Mouse (Mus musculus): Measurements from ENCODE around the gene Rapgef3. TPM values are rescaled to one million over a fixed set of nuclear protein-coding genes. Genes with fewer than 3 reads are reported as not detected.
A peak's percentile ranks its signal among the peaks of the same experiment; 100 is the strongest.

Rapgef3 gene
- polyA plus RNA-seq (2012; ENCODE audit: insufficient read depth, insufficient read length, missing spikeins): 2.6 and 3.7 TPM in 2 replicates

GRCm38 (mm10) chr15:97767280-97768186 is at the start of gene Rapgef3:
Gene Rapgef3, minus strand, starts transcription at chr15:97767972.
- H3K4me3 ChIP-seq (ENCODE audit: insufficient read depth, low read length): peak within 1 kb of the TSS; percentile 39
- TF ChIP-seq POLR2A (IDR thresholded peaks at IDR 0.05; ENCODE audit: borderline replicate concordance, low read depth, low read length): no peak
- TF ChIP-seq CTCF (IDR thresholded peaks at IDR 0.05; ENCODE audit: low read depth, low read length): peak; percentile 7; the same call in 1 of the 2 replicates
- H3K4me1 ChIP-seq (ENCODE audit: control insufficient read depth, insufficient read depth, low read length): no peaks in the 10 kb centered on the region
- no peak within 1 kb of the TSS for H3K27ac ChIP-seq (ENCODE audit: insufficient read depth, low read depth, low read length)

DNA sequence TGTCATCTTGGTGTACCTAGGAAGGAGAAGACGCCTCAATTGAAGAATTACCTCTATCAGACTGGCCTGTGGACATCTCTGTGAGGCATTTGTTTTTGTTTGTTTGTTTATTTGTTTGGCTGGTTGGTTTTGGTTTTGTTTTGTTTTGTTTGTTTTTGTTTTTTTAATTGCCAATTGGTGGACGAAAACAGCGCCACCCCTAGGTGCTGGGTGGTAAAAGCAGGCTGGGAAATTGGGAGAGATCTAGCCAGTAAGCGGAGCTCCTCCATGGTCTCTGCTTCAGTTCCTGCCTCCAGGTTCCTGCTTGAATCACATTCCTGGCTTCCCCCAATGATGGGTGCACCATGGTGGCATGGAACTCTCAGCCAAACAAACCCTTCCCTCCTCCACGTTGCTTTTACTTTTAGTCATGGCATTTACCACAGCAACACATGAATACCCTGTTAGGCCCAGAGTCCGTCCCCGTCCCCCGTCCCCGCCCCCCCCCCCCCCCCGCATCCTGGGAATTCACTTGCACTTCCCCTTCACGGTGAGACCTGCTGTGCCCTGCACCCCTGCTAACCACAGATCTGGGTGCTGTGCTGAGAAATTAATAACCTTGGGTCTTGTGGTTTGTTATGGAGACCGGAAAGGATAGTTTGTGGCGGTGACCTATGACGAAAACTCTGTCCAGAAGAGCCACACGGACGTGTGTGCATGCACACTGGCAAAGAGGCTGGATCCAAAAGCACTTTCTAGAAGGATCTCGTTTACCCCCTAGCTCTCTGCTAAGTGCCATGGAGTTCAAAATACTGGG is 48.6 kb upstream of the Rapgef3 start:
- Histone ChIP-seq H3K4me1 (ENCODE audit: control insufficient read depth, insufficient read depth, low read length) (peaks cover 17% of the 10 kb centered on the region), H3K27ac (ENCODE audit: insufficient read depth, low read depth, low read length) (no peak overlapping the region), H3K4me3 (ENCODE audit: insufficient read depth, low read length) (no peak overlapping the region)
- TF ChIP-seq CTCF (IDR thresholded peaks at IDR 0.05; ENCODE audit: low read depth, low read length): no peak
- no peak for TF ChIP-seq POLR2A (IDR thresholded peaks at IDR 0.05; ENCODE audit: borderline replicate concordance, low read depth, low read length)

GRCm38 (mm10) chr15:97815254-97815653 is 47.5 kb upstream of the Rapgef3 start:
- no peak overlapping the region for H3K4me3 ChIP-seq (ENCODE audit: insufficient read depth, low read length)
- H3K4me1 ChIP-seq (ENCODE audit: control insufficient read depth, insufficient read depth, low read length): peaks cover 10% of the 10 kb centered on the region
- H3K27ac ChIP-seq (ENCODE audit: insufficient read depth, low read depth, low read length): no peak overlapping the region

DNA sequence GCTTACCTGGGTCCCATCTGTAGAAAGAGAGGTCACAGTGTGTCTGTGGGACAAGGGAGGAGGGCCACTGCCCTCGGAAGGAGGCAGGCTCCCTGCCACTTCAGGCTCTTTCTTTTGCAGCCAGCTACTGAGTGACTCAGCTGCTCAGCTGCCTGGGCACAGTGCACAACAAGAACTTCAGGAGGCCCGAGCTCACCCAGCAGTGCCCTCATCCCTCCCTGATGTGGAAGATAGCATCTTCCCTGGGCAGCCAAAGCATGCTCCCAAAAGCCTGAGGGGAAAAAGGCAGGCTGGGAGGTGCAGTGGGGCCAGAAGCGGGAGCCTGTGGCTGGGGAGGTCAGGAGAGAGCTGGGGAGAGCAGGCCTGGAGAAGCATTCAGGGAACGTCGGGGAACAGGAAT is 46.9 kb upstream of the Rapgef3 start:
- TF ChIP-seq POLR2A (IDR thresholded peaks at IDR 0.05; ENCODE audit: borderline replicate concordance, low read depth, low read length) (no peak), CTCF (IDR thresholded peaks at IDR 0.05; ENCODE audit: low read depth, low read length) (no peak)
- Histone ChIP-seq H3K4me3 (ENCODE audit: insufficient read depth, low read length) (no peak overlapping the region), H3K27ac (ENCODE audit: insufficient read depth, low read depth, low read length) (no peak overlapping the region), H3K4me1 (ENCODE audit: control insufficient read depth, insufficient read depth, low read length) (peaks cover 10% of the 10 kb centered on the region)

More at GRCm38 (mm10) chr15:97815254-97815653, 47.5 kb upstream of the Rapgef3 start:
- TF ChIP-seq CTCF (IDR thresholded peaks at IDR 0.05; ENCODE audit: low read depth, low read length): no peak
- TF ChIP-seq POLR2A (IDR thresholded peaks at IDR 0.05; ENCODE audit: borderline replicate concordance, low read depth, low read length): no peak

GRCm38 (mm10) chr15:97813452-97814204 is 45.9 kb upstream of the Rapgef3 start:
- no peak for TF ChIP-seq CTCF (IDR thresholded peaks at IDR 0.05; ENCODE audit: low read depth, low read length)
- TF ChIP-seq POLR2A (IDR thresholded peaks at IDR 0.05; ENCODE audit: borderline replicate concordance, low read depth, low read length): no peak
- Histone ChIP-seq H3K4me1 (ENCODE audit: control insufficient read depth, insufficient read depth, low read length) (peaks cover 10% of the 10 kb centered on the region), H3K4me3 (ENCODE audit: insufficient read depth, low read length) (no peak overlapping the region), H3K27ac (ENCODE audit: insufficient read depth, low read depth, low read length) (no peak overlapping the region)

DNA sequence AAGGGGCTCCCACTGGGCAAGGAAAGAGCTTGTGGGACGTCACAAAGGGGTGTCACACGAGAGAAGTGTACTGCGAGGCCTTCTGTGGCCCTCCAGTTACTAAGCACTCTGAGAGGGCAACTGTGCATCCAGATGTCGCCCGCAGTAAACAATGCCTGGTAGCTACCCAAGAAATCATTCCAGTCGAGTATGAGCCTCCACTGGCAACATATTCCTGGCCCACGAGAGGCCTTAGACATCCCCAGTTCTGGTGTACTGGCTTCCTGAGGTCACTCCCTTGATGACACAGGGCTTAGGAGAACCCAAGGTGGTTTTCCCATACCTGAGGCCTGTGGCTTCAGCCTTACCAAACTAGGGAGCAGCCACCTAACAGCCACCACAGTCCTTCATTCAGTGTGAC is 45.1 kb upstream of the Rapgef3 start:
- TF ChIP-seq POLR2A (IDR thresholded peaks at IDR 0.05; ENCODE audit: borderline replicate concordance, low read depth, low read length) (no peak), CTCF (IDR thresholded peaks at IDR 0.05; ENCODE audit: low read depth, low read length) (no peak)
- Histone ChIP-seq H3K4me1 (ENCODE audit: control insufficient read depth, insufficient read depth, low read length) (peaks cover 10% of the 10 kb centered on the region), H3K27ac (ENCODE audit: insufficient read depth, low read depth, low read length) (no peak overlapping the region), H3K4me3 (ENCODE audit: insufficient read depth, low read length) (no peak overlapping the region)

- peaks cover 5% of the 10 kb centered on the region for H3K4me1 ChIP-seq (ENCODE audit: control insufficient read depth, insufficient read depth, low read length)
These were observed 44.4 kb upstream of the Rapgef3 start for GRCm38 (mm10) chr15:97812126-97812525.

DNA sequence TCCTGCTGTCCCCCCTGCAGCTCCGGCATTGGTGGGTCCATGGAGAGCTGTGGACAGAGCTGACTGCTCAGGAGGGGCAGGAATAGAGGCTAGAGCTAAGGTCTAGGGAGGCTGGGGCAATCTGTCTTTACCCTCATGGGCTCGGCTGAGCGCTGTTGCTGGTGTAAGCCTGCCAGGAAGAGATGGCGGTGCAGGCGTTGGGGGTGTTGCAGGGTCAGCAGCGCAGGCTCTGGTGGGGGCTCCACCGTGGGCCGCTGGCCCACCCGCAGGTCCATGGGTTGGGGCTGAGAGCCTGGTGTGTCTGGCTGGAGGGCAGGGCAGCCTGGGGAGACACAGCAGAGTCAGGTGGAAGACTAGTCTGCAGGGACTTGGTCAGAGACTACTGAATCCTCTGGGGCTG is 43.5 kb upstream of the Rapgef3 start:
- H3K4me1 ChIP-seq (ENCODE audit: control insufficient read depth, insufficient read depth, low read length): no peaks in the 10 kb centered on the region
- no peak for TF ChIP-seq CTCF (IDR thresholded peaks at IDR 0.05; ENCODE audit: low read depth, low read length)
- no peak for TF ChIP-seq POLR2A (IDR thresholded peaks at IDR 0.05; ENCODE audit: borderline replicate concordance, low read depth, low read length)
- no peak overlapping the region for H3K27ac ChIP-seq (ENCODE audit: insufficient read depth, low read depth, low read length)
- H3K4me3 ChIP-seq (ENCODE audit: insufficient read depth, low read length): no peak overlapping the region

More at GRCm38 (mm10) chr15:97812126-97812525, 44.4 kb upstream of the Rapgef3 start:
- no peak for TF ChIP-seq POLR2A (IDR thresholded peaks at IDR 0.05; ENCODE audit: borderline replicate concordance, low read depth, low read length)
- no peak for TF ChIP-seq CTCF (IDR thresholded peaks at IDR 0.05; ENCODE audit: low read depth, low read length)
- Histone ChIP-seq H3K4me3 (ENCODE audit: insufficient read depth, low read length) (no peak overlapping the region), H3K27ac (ENCODE audit: insufficient read depth, low read depth, low read length) (no peak overlapping the region)

- Histone ChIP-seq H3K4me3 (ENCODE audit: insufficient read depth, low read length) (no peak overlapping the region), H3K4me1 (ENCODE audit: control insufficient read depth, insufficient read depth, low read length) (no peaks in the 10 kb centered on the region), H3K27ac (ENCODE audit: insufficient read depth, low read depth, low read length) (no peak overlapping the region)
- TF ChIP-seq CTCF (IDR thresholded peaks at IDR 0.05; ENCODE audit: low read depth, low read length) (no peak), POLR2A (IDR thresholded peaks at IDR 0.05; ENCODE audit: borderline replicate concordance, low read depth, low read length) (no peak)
These were observed 42.6 kb upstream of the Rapgef3 start for GRCm38 (mm10) chr15:97810399-97810798.

Measured in bone marrow macrophage, adult 2 months (primary cell).